Mouse (Mus musculus) right cerebral cortex, postnatal 25 days (tissue): ENCODE measurements at regions not wholly inside any gene's neighbourhood (a gene's known extent, or its start where the extent isn't known, plus 50 kb on each side); places are given as distances from the start of the nearest gene placed in this dataset.

Source experiments
- DNase-seq: peaks from one replicate; pipeline ENCODE4 v3.0.0; 2022

- DNase-seq: no peak
These were observed 77.9 kb upstream of the Nkx1-1 start for GRCm38 (mm10) chr5:33511529-33512252.

GRCm38 (mm10) chr5:33505786-33506185, 72.0 kb upstream of the Nkx1-1 start:
- DNase-seq: no peak

- DNase-seq: no peak
These were observed 68.1 kb upstream of the Nkx1-1 start for GRCm38 (mm10) chr5:33501735-33502495.

- DNase-seq: no peak
These were observed 67.4 kb upstream of the Nkx1-1 start for GRCm38 (mm10) chr5:33501211-33501610.

GRCm38 (mm10) chr5:33495900-33496529, 62.2 kb upstream of the Nkx1-1 start:
- DNase-seq: peak; percentile 68

GRCm38 (mm10) chr5:33495276-33495675, 61.5 kb upstream of the Nkx1-1 start:
- DNase-seq: no peak

- no peak for DNase-seq
These were observed 59.0 kb upstream of the Nkx1-1 start for GRCm38 (mm10) chr5:33492604-33493315.

GRCm38 (mm10) chr5:33489286-33489685, 55.5 kb upstream of the Nkx1-1 start:
- no peak for DNase-seq

- DNase-seq: no peak
These were observed 54.4 kb upstream of the Nkx1-1 start for GRCm38 (mm10) chr5:33488152-33488561.

GRCm38 (mm10) chr5:33485765-33486164, 52.0 kb upstream of the Nkx1-1 start:
- no peak for DNase-seq
